Mouse (Mus musculus) brain, adult 10 weeks (tissue): ENCODE results near the gene Stox1. TPM values are rescaled to one million over a fixed set of nuclear protein-coding genes. Genes with fewer than 3 reads are reported as not detected.

Experiments
- polyA plus RNA-seq: library from polyadenylated mRNA; stranded (reverse); fragments of 350-450 nt; fragmentation: Illumina TruSeq; extraction: RNeasy Lipid Tissue Mini Kit (QIAGEN cat#74804); gene quantifications from one replicate; pipeline ENCODE4 v1.2.3, GENCODE M21; 2015; ENCODE audit warnings: low read depth, low replicate concordance

Gene Stox1
- 3.6 TPM for polyA plus RNA-seq

GRCm38 (mm10) chr10:62725771-62726687 is at the start of gene Stox1:
Gene Stox1 (minus strand): TSS chr10:62726128.

GRCm38 (mm10) chr10:62650881-62651810 is 74.8 kb downstream of the Stox1 start, which contains the start of gene Ddx50:
Gene Ddx50 (minus strand): TSS chr10:62651218.

Other genes with a start within 250 kb of the Stox1 start
- gene Vps26a, start 239.3 kb downstream of the Stox1 start, polyA plus RNA-seq = 65.6 TPM
- 22.4 TPM for gene Srgn, start 198.7 kb downstream of the Stox1 start, polyA plus RNA-seq
- 176 TPM for gene Kif1bp, start 147.7 kb downstream of the Stox1 start, polyA plus RNA-seq
- gene Ddx21, start 123.8 kb downstream of the Stox1 start, polyA plus RNA-seq = 14.9 TPM
- gene Ddx50, start 74.9 kb downstream of the Stox1 start, polyA plus RNA-seq = 85.4 TPM
- 36.1 TPM for gene Ccar1, start 66.2 kb upstream of the Stox1 start, polyA plus RNA-seq
- 4.6 TPM for gene Tet1, start 182.9 kb upstream of the Stox1 start, polyA plus RNA-seq
- 32.6 TPM for gene Slc25a16, start 194.5 kb upstream of the Stox1 start, polyA plus RNA-seq
- gene Dna2, start 220.9 kb upstream of the Stox1 start, polyA plus RNA-seq = 2.0 TPM